Mouse (Mus musculus): ENCODE measurements at regions not wholly inside any gene's neighbourhood (a gene's known extent, or its start where the extent isn't known, plus 50 kb on each side); places are given as distances from the start of the nearest gene placed in this dataset.
A peak's percentile ranks its signal among the peaks of the same experiment; 100 is the strongest.

- DNase-seq, result no peak
These were observed 319.9 kb downstream of the Sox4 start for GRCm38 (mm10) chr13:28633541-28634041.

DNA sequence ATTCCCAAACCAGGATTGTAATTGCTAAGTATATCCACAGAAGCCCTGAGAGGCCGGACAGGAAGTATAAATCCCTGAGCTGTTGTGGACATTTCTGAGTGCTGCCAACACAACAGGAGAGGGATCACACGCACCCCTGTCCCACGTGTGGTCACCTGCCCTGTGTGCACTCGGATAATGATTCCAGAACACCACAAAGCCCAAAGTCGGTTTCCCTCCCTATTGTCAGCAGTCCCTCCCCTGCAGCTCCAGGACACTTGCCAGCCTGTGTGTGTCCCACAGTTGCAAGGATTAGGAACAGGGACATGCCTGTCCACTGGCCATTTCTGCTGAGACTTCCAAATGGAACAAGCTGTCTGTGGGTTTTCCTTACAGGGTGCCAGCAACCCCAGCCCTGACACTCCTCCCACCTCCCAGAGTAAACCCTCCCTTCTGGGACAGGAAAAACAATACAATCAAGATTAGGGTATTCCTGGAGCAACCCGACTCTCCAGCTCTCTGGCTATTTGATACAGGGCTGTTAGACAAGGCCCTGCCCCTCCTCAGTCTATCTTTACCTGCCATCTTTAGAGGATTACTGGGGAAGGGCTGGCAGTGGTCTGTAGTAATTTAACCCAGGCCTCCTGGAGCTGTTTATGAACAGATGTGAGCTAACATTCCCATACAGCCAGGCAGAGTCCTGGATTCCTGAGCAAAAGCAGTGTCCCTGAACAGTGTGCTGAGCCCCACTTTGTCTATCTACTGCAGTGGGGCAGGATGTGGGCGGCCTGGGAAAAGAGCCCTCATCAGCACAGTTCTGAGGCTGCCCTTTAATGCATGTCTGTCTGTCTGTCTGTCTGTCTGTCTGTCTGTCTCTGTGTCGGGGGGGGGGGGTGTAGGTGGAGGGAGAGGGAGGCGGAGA lies 323.8 kb downstream of the Sox4 start:
- DNase-seq, result peak; percentile 15 to 26

DNA sequence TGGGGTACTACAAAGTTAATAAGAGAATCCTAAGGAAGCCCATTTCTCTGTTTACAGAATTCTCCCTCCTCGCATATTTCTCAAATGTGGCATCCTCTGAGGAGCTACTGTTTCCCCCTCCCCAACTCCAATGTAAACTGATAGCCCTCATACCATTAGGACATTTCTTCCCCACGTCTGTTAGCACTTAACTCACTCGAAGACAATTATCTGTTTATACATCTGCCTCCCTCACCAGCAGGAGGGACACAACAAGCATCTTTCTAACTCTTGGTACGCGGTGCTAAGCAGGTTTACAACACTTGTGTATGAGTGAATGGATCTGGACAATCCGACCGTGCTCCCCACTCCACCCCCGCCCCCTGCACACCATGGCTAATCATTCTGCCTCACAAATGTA lies 324.8 kb downstream of the Sox4 start:
- DNase-seq, result no peak

GRCm38 (mm10) chr13:28618961-28619360 lies 334.6 kb downstream of the Sox4 start:
- no peak for DNase-seq

- DNase-seq, result no peak
These were observed 336.0 kb downstream of the Sox4 start for GRCm38 (mm10) chr13:28617503-28617902.

DNA sequence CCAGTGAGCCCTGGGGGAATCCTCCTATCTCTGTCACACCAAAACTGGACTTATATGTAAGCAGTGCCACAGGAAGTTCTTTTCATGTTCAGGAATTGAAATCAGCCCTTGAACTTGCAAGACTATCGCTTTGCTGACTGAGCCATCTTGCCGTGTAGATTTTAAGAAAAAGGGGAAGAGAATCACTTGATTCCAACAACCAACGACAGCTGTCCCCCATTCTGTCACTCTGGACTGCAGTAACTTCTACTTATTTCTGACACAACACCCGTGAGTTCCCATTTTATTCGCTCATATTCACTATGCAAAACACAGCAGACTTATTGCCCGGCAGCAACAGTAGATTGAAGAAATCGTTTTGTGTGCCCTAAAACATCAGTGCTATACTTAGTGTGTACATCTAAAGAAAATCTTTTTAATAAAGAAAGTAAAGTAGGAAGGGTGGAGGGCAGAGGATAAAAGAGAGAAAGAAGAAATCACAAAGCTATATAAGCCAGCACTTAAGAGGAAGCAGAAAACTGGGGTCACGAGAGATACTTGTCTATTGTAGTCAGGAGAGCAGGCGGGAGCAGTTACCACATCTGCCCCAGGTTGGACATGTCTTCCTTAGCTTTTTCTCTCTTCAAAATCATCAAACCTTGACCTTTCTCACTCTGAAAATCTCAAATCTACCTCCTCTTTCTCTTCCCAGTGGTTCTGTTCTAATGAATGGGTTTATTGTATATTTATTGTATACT lies 336.7 kb downstream of the Sox4 start:
- DNase-seq, result no peak

DNA sequence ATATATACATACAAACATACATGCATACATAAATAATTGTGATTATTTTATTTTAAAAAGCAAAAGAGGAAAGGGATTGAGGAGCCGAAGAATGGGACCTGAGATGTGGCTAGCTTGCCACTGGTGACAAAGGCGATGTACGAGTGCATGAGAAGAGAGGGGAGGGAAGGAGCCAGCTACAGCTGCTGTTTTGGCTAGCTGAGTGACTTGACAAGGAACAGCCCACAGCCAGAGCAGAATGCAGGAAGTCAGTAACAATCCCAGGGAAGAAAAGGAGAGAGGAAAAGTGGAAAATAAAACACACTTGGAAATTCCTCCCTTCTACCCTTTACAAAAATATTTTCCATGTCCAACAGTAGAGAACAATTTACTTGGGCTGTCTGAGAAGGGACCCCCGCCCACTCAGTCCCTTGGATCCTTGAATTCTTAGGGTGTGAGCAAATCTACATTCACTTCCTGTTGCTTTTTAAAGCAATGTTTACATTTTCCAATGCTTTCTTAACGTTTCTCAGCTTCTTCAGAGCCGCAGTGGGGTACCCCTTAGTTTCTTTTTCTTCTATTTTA lies 345.9 kb downstream of the Sox4 start:
- no peak for DNase-seq

GRCm38 (mm10) chr13:28606651-28607050 lies 346.9 kb downstream of the Sox4 start:
- no peak for DNase-seq

- DNase-seq, result no peak
These were observed 347.7 kb downstream of the Sox4 start for GRCm38 (mm10) chr13:28605833-28606232.

DNA sequence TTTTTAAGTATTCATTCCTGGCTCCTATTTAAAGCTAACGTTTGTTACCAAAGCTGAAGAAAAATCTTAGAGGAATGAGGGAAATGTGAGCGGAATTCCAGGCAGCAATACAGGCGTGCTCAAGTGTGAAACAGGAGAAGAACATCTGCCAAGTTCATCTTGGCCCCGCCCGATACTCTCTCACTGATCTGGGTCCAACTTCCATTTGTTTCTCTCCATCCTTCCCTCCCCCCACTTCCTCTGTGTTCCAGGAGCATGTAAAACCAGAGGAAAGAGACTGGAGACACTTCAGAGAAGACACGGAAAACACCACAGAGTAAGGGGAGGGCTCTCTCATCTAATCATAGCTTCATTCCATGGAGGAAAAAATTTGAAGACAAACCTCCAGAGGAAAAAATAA lies 346.7 kb downstream of the Gm11361 start:
- DNase-seq, result peak; percentile 19 to 36

DNA sequence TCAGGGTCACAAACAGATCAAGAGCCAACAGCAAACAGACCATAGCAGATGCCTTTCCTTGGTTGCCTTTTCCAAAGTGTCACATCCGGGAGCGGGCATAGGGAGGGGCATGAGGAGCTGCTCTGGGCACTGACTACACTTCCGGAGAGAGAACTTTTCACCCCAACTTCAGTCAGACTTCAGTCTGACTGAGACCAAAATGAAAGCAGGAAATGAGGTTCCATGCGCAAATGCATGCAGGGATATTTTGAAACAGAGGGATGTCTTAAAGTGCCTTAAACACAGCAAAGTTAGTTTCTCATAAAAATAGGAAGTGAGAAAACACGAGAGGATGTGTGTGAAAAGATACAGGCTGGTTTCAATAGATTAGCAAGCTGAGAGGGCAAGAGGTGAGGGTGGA lies 343.5 kb downstream of the Gm11361 start:
- no peak for DNase-seq

GRCm38 (mm10) chr13:28596367-28596766 lies 339.0 kb downstream of the Gm11361 start:
- no peak for DNase-seq

DNA sequence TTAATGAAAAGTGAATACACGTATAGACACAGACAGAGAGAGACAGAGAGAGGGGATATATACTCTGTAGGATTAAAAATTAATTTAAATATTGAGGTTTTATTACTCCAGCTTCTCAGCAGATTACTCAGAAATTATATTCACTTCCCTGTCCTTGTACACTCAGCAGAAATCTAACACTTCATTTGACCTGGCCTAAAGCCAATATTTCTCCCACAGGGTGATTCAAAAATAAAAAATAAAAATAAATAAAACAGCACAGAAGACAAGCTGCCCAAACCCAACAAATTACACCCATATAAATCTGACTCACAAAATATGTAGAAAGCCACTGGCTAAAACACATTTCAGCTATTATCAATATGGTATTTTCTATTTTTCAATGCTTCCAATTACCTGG lies 334.8 kb downstream of the Gm11361 start:
- no peak for DNase-seq

DNA sequence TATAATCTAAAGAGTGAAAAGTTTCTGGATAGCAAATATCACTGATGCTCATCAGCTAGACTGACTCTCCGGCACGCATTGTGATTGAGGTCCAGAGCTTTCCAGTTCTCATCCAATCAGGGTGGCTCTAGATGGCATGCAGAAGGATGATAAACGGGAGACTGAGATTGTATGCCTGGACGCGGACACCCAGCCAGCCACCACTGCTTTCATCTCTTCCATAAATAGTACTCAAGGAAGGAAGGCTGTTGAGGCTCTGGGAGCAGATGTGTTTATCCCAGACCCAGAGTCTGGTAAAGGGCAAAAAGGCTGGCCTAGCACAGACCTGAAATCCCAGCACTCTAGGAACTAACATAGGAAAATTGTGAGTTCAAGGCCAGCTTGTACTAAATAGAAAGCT lies 330.6 kb downstream of the Gm11361 start:
- no peak for DNase-seq

GRCm38 (mm10) chr13:28586693-28587092 lies 329.4 kb downstream of the Gm11361 start:
- peak; percentile 23 to 31 for DNase-seq

DNA sequence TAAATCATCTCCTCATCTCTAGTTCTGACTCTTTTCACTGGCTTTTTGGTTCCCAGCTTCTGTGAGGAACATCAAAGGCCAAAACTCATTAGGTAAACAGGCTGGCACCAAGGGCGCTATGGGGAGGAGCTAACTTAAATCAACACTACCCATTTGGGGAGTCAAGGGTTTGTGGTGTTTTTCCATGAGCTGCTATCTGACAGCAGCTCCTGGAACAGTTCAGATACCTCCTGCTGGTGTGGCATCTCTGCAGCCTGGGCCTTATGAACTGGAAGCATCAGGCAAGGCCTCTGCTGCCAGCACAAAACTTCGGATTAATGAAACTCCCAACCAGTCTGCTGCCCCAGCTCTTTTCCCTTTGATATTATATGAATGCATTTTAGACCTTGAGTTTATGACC lies 328.8 kb downstream of the Gm11361 start:
- peak; percentile 38 to 39 for DNase-seq

DNA sequence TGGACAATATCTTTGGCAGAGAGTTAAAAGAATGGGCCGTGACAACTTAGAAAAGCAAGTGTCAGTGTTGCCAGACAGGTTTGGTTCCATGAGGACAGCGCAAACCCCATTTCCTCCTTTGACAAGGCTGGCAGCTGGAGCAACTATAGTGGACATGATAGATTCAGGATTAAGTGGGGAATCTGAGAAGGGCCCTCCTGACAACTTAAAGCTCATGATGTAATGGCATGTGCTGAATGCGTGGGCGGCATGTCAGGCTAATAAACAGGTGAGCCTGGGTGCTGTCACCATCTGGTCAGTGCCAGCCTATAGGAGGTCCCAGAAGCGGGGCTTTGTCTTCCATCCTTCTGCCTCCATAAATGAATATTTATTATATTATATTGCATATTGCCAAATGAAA lies 326.3 kb downstream of the Gm11361 start:
- DNase-seq, result no peak

DNA sequence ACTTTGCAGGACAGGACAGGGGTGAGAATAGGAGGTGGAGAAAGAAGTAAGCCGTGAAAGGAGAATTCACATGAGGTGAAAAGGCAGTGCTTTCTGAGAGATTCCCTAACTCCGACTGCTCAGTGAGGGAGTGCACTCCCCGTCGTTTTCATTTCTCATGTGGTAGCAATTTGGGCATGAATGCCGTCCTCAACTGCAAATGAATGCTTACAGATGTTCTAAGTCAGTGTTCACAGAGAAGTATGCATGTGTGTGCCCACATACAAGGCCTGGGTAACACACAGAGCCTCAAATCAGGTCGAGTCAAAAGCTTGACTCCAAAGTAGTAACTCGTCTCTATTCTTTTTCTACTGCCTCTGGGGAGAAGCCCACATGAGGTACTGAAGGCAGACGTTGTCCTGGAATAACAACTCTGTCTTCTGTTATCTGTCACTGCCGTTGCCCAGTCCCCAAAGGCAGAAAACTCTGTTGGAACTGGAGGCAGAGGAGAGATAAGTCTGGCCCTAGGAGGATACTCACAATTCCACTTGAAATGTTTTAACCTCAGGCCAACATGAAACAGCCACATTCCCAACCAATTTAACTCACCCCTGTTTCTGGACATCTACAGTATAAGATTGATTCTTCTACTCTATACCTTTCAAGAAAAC lies 318.0 kb downstream of the Gm11361 start:
- no peak for DNase-seq

- no peak for DNase-seq
These were observed 316.0 kb downstream of the Gm11361 start for GRCm38 (mm10) chr13:28573364-28573763.

GRCm38 (mm10) chr13:28572448-28572847 lies 315.1 kb downstream of the Gm11361 start:
- no peak for DNase-seq

DNA sequence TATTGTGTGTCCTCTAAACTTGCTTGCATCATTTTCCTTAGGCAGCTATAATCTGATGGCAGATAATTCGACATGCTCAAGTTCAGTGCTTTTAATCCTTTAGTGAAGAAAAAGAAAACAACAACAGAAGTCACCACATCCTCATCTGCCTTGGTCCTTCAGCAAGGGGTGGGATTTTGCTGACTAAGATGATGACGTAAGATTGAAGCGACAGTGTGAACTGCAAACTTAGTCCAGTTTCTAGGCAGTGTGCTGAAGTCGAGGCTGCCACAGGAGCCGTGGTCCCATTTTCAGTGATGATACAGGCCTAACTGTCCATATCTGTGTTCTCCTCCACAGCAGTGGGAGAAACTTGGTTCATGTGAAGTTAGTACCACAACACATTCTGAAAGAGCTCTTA lies 314.4 kb downstream of the Gm11361 start:
- no peak for DNase-seq

GRCm38 (mm10) chr13:28563585-28563984 lies 306.3 kb downstream of the Gm11361 start:
- DNase-seq, result no peak

GRCm38 (mm10) chr13:28560081-28560480 lies 302.8 kb downstream of the Gm11361 start:
- no peak for DNase-seq

Measured in cerebellum, postnatal 14 days (tissue).